In genomic region chr9:121854246-121854645, GRCm38 (mm10) we compare ENCODE assay signal across 24 mouse cellular contexts. TPM values are rescaled to one million over a fixed set of nuclear protein-coding genes. Genes with fewer than 3 reads are reported as not detected.
"Had no signal": no experiment of that assay in that cellular context is flagged by ENCODE, and none has a peak within 500 bp of the region (broad histone marks: within the 10 kb centered on the region; RNA-seq: fewer than 3 reads in every experiment).

No protein-coding gene starts in this region.

- H3K27me3 ChIP-seq: limb, embryonic 13.5 days; liver, embryonic 13.5 days; lung, embryonic 15.5 days; neural tube, embryonic 12.5 days; neural tube, embryonic 15.5 days; stomach, embryonic 15.5 days had no signal

- H3K27ac ChIP-seq: limb, embryonic 10.5 days; limb, embryonic 13.5 days; liver, embryonic 13.5 days; lung, embryonic 15.5 days; macrophage; neural tube, embryonic 12.5 days; neural tube, embryonic 15.5 days; stomach, embryonic 15.5 days had no signal

- H3K9me3 ChIP-seq: limb, embryonic 10.5 days; limb, embryonic 13.5 days; liver, embryonic 13.5 days; lung, embryonic 15.5 days; neural tube, embryonic 12.5 days; neural tube, embryonic 15.5 days; stomach, embryonic 15.5 days had no signal

- H3K4me2 ChIP-seq: limb, embryonic 13.5 days; liver, embryonic 13.5 days; lung, embryonic 15.5 days; neural tube, embryonic 12.5 days; neural tube, embryonic 15.5 days; stomach, embryonic 15.5 days had no signal

- H3K9ac ChIP-seq: limb, embryonic 13.5 days; liver, embryonic 13.5 days; lung, embryonic 15.5 days; neural tube, embryonic 12.5 days; neural tube, embryonic 15.5 days; stomach, embryonic 15.5 days had no signal

- ATAC-seq: inflammation-experienced regulatory T-cells, adult 6 months; intestine, embryonic 16.5 days had no signal

- DNase-seq: kidney, adult 18-20 months; kidney, adult 9 months; kidney, postnatal 14 days; kidney, postnatal 4 days; liver; liver, embryonic 13.5 days; midbrain, embryonic 14.5 days; right cerebral cortex, adult 18-20 months; right cerebral cortex, postnatal 14 days; right cerebral cortex, postnatal 4 days; thymus, adult 2 months; thymus, postnatal 14 days; thymus, postnatal 4 days had no signal

- H3K4me3 ChIP-seq: limb, embryonic 10.5 days; limb, embryonic 13.5 days; liver, embryonic 13.5 days; lung, embryonic 15.5 days; neural tube, embryonic 12.5 days; neural tube, embryonic 15.5 days; stomach, embryonic 15.5 days had no signal

RNA-seq across cellular contexts. Expression of gene Ccdc13, which starts 15.0 kb away (rescaled TPM):
- total RNA-seq: megakaryocyte, adult 5-6 weeks had no signal
- polyA plus RNA-seq: inflammation-experienced regulatory T-cells, adult 6 months; liver, embryonic 13.5 days; liver, embryonic 16.5 days; macrophage had no signal

RNA-seq across cellular contexts. Expression of gene Ackr2, which starts 43.9 kb away (rescaled TPM):
- total RNA-seq: megakaryocyte, adult 5-6 weeks had no signal
- polyA plus RNA-seq: inflammation-experienced regulatory T-cells, adult 6 months; macrophage had no signal
